Mouse (Mus musculus) ovary, postnatal 10 days (tissue): ENCODE results near the gene Rinl.

Experiments used
- DNase-seq: peaks from one replicate; pipeline ENCODE4 v3.0.0; 2022; ENCODE audit warnings: low spot score

Rinl gene

GRCm38 (mm10) chr7:28823932-28824331 lies 35.2 kb downstream of the Rinl start:
- no peak for DNase-seq

- DNase-seq: peak; percentile 81
These were observed 36.3 kb downstream of the Rinl start, which contains the start of gene Ech1 for GRCm38 (mm10) chr7:28824941-28825685. Gene Ech1, plus strand, starts transcription at chr7:28825217.

- no peak for DNase-seq
These were observed 37.1 kb downstream of the Rinl start for GRCm38 (mm10) chr7:28825686-28826401.

- DNase-seq: no peak
These were observed 37.6 kb downstream of the Rinl start for GRCm38 (mm10) chr7:28826402-28826772.

GRCm38 (mm10) chr7:28827338-28827737 lies 38.6 kb downstream of the Rinl start:
- no peak for DNase-seq

GRCm38 (mm10) chr7:28829821-28830220 lies 41.1 kb downstream of the Rinl start:
- no peak for DNase-seq

GRCm38 (mm10) chr7:28830981-28831380 lies 42.2 kb downstream of the Rinl start:
- no peak for DNase-seq

- no peak for DNase-seq
These were observed 42.8 kb downstream of the Rinl start for GRCm38 (mm10) chr7:28831411-28832125.

- DNase-seq: no peak
These were observed 43.4 kb downstream of the Rinl start for GRCm38 (mm10) chr7:28832137-28832536.

GRCm38 (mm10) chr7:28833723-28834347 lies 45.1 kb downstream of the Rinl start, which contains the start of gene Lgals4:
Gene Lgals4, plus strand, starts transcription at chr7:28833854.
- DNase-seq: no peak

- no peak for DNase-seq
These were observed 48.2 kb downstream of the Rinl start for GRCm38 (mm10) chr7:28836936-28837335.

GRCm38 (mm10) chr7:28838331-28838730 lies 49.6 kb downstream of the Rinl start:
- no peak for DNase-seq

- no peak for DNase-seq
These were observed 58.5 kb downstream of the Rinl start for GRCm38 (mm10) chr7:28847273-28847672.
